Mouse (Mus musculus) midbrain, postnatal 0 days (tissue): ENCODE measurements around the gene Trpc4. TPM values are rescaled to one million over a fixed set of nuclear protein-coding genes. Genes with fewer than 3 reads are reported as not detected.

Source experiments
- ATAC-seq: fragments of 200-750 bp; cut with Nextera tagmentation; 2 replicates; pipeline ENCODE4 v1.8.0; 2017; ENCODE audit warnings: moderate number of reproducible peaks, mild to moderate bottlenecking, moderate TSS enrichment, moderate library complexity; ENCODE audit not compliant: low FRiP score
- DNase-seq: peaks from one replicate; pipeline ENCODE4 v3.0.0-alpha.2; 2015; ENCODE audit warnings: low spot score
- H3K27ac ChIP-seq: fragments of 300-500 bp; sonication (generic); 2 replicates; pipeline ENCODE4 v1.5.1; 2014; ENCODE audit warnings: low read depth, mild to moderate bottlenecking, low read length, mixed read lengths
- H3K27me3 ChIP-seq: fragments of 300-500 bp; sonication (generic); 2 replicates; pipeline ENCODE4 v1.6.1; 2014; ENCODE audit warnings: low read length, control low read depth, mixed read lengths; ENCODE audit not compliant: insufficient read depth
- H3K36me3 ChIP-seq: fragments of 300-500 bp; sonication (generic); 2 replicates; pipeline ENCODE4 v1.6.1; 2014; ENCODE audit warnings: low read length, control low read depth, mixed read lengths; ENCODE audit not compliant: insufficient read depth
- H3K4me1 ChIP-seq: fragments of 300-500 bp; sonication (generic); 2 replicates; pipeline ENCODE4 v1.6.1; 2014; ENCODE audit warnings: mild to moderate bottlenecking, control low read depth, antibody characterized with exemption, low read length, mixed read lengths; ENCODE audit not compliant: insufficient read depth
- H3K4me2 ChIP-seq: fragments of 300-500 bp; sonication (generic); 2 replicates; pipeline ENCODE4 v1.6.1; 2014; ENCODE audit warnings: low read depth, mild to moderate bottlenecking, low read length, mixed read lengths; ENCODE audit not compliant: poor library complexity, severe bottlenecking
- H3K4me3 ChIP-seq: fragments of 300-500 bp; sonication (generic); 2 replicates; pipeline ENCODE4 v1.5.1; 2014; ENCODE audit warnings: low read depth, mild to moderate bottlenecking, low read length, moderate library complexity
- H3K9ac ChIP-seq: fragments of 300-500 bp; sonication (generic); replicated peaks from 2 replicates; pipeline ENCODE4 v1.6.1; 2014; ENCODE audit warnings: mild to moderate bottlenecking, low read length, moderate library complexity, mixed read lengths; ENCODE audit not compliant: poor library complexity, severe bottlenecking
- H3K9me3 ChIP-seq: fragments of 300-500 bp; sonication (generic); 2 replicates; pipeline ENCODE4 v1.6.1; 2016; ENCODE audit warnings: low read length, control low read depth
- CTCF ChIP-seq: IDR thresholded peaks from 2 replicates; pipeline ENCODE4 v1.5.1; 2016; ENCODE audit warnings: antibody characterized with exemption, mild to moderate bottlenecking
- WGBS: fragments of 180-500 bp; shearing (Covaris S2); extraction: QIAGEN DNeasy Blood & Tissue Kit; methylation state at CpG from one replicate; pipeline ENCODE4 v1.1.7; 2014; 5-methylcytosine and 5-hydroxymethylcytosine counted together
- polyA plus RNA-seq: library from polyadenylated mRNA; unstranded; fragments of >200 nt; fragmentation: Nextera tagmentation; extraction: Ambion mirVana; gene quantifications from 2 replicates; pipeline ENCODE4 v1.2.1, GENCODE M21; 2015
- total RNA-seq: library from RNA; depleted of rRNA; stranded (reverse); fragments of >200 nt; gene quantifications from 2 replicates; pipeline ENCODE4 v1.2.3, GENCODE M21; 2014

Trpc4 gene
- total and polyA plus RNA-seq, 2 experiments from 2014 or later = 3.9 to 7.3 TPM

DNA sequence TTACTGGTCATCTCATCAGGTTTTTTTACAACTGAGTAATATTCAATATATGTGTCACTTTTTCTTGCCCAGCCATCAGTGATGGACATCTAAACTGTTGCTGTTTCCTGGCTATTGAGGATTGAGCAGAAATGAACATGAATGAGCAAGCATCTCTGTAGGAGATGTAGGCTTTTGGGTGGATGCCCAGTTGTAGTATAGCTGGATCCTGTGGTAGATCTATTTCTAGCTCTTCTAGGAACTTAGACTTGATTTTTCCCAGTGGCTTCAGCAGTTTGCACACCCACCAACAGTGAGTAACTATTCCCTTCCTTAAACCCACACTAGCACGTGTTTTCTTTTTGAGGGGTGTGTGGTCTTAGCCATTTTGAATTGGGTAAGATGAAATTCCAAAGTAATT, 87.3 kb downstream of the Trpc4 start:
- TF ChIP-seq CTCF = no peak
- no peak overlapping the region for H3K9ac ChIP-seq
- DNase-seq = no peak
- no peaks in the 10 kb centered on the region for H3K9me3 ChIP-seq
- H3K27me3 ChIP-seq = no peaks in the 10 kb centered on the region
- H3K27ac ChIP-seq = no peak overlapping the region
- 97% methylated on average over 1 of the region's 1 CpGs for WGBS
- ATAC-seq = no peak
- no peaks in the 10 kb centered on the region for H3K4me1 ChIP-seq
- no peaks in the 10 kb centered on the region for H3K36me3 ChIP-seq
- H3K4me3 ChIP-seq = no peak overlapping the region
- H3K4me2 ChIP-seq = no peak overlapping the region

GRCm38 (mm10) chr3:54244729-54245465, 89.1 kb downstream of the Trpc4 start:
- no peaks in the 10 kb centered on the region for H3K4me1 ChIP-seq
- WGBS = 91% methylated on average over 4 of the region's 4 CpGs
- H3K27me3 ChIP-seq = no peaks in the 10 kb centered on the region
- no peak overlapping the region for H3K27ac ChIP-seq
- TF ChIP-seq CTCF = no peak
- no peak overlapping the region for H3K9ac ChIP-seq
- no peaks in the 10 kb centered on the region for H3K9me3 ChIP-seq
- no peak for ATAC-seq
- no peak overlapping the region for H3K4me3 ChIP-seq
- no peaks in the 10 kb centered on the region for H3K36me3 ChIP-seq
- no peak overlapping the region for H3K4me2 ChIP-seq
- no peak for DNase-seq

- DNase-seq (no peak), ATAC-seq (no peak)
- 88% methylated on average over 2 of the region's 2 CpGs for WGBS
- H3K4me1 ChIP-seq = no peaks in the 10 kb centered on the region
- no peak for TF ChIP-seq CTCF
- no peaks in the 10 kb centered on the region for H3K9me3 ChIP-seq
- no peaks in the 10 kb centered on the region for H3K27me3 ChIP-seq
- no peak overlapping the region for H3K27ac ChIP-seq
- H3K36me3 ChIP-seq = no peaks in the 10 kb centered on the region
- H3K4me3 ChIP-seq = no peak overlapping the region
- H3K9ac ChIP-seq = no peak overlapping the region
- H3K4me2 ChIP-seq = no peak overlapping the region
Observed at GRCm38 (mm10) chr3:54246416-54246815, 90.6 kb downstream of the Trpc4 start.

DNA sequence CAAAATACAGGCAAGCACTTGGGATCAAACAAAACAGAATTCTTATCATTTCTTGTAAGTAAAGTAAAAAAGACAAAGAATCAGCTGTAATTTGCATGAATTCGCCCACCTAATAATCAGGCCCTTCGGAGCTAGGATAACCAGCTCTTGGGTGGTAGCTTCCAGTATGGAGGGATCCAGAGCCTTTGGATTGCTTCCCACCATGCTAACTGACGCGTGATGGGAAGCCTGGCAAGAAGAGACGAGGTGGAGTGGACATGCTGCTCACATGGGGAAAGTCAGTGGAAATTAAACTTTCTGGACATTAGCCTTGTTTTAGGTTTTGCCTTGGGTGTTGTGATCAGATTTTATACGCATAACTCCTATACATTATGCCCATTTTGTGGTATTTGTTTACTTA, 93.5 kb downstream of the Trpc4 start:
- H3K36me3 ChIP-seq = no peaks in the 10 kb centered on the region
- no peaks in the 10 kb centered on the region for H3K9me3 ChIP-seq
- TF ChIP-seq CTCF = no peak
- no peak overlapping the region for H3K9ac ChIP-seq
- H3K4me1 ChIP-seq = no peaks in the 10 kb centered on the region
- ATAC-seq (no peak), DNase-seq (no peak)
- H3K4me3 ChIP-seq = no peak overlapping the region
- no peaks in the 10 kb centered on the region for H3K27me3 ChIP-seq
- 92% methylated on average over 6 of the region's 6 CpGs for WGBS
- H3K4me2 ChIP-seq = no peak overlapping the region
- H3K27ac ChIP-seq = no peak overlapping the region

DNA sequence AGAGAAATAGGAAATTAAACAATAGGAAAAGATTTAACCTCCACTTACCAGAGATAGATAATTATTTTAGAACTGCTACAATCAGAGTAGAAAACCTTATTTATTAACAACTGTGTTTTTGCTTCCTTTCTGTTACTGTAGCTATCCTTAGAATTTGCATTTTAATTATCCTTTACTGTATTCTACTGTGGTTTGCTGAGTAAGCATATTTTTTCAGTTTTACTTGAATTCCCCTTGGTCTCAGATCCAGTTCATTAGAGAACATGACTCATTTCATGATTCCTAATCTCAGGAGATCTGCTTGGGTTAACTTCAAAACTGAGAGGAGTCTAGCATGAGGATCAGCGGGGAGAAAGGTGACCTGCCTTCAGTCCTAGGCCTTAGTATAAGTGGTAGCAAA, 111.1 kb downstream of the Trpc4 start:
- TF ChIP-seq CTCF = no peak
- H3K27me3 ChIP-seq = no peaks in the 10 kb centered on the region
- no peak overlapping the region for H3K4me2 ChIP-seq
- 92% methylated on average over 1 of the region's 1 CpGs for WGBS
- H3K4me1 ChIP-seq = no peaks in the 10 kb centered on the region
- no peaks in the 10 kb centered on the region for H3K9me3 ChIP-seq
- no peak for DNase-seq
- H3K36me3 ChIP-seq = no peaks in the 10 kb centered on the region
- H3K27ac ChIP-seq = no peak overlapping the region
- no peak for ATAC-seq
- H3K9ac ChIP-seq = no peak overlapping the region
- H3K4me3 ChIP-seq = no peak overlapping the region

DNA sequence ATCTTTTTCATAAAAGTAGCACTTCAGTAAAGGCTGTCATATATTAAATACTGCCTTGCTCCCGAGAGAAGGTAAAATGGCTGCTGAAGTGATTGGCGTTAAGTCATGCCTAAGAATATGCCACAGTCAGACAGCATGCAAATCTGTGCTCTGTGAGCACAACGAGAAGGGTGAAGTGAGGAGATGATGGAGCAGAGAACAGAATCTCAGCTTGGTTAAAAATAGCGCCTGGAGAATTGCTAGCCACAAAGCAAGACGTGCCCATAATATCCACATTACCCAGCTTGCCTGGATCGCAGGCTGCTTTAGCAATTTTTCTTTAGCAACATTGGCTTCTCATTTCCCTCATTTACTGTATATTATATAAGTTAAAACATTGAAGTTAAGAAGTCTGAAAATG, 113.3 kb downstream of the Trpc4 start:
- H3K9ac ChIP-seq = no peak overlapping the region
- no peaks in the 10 kb centered on the region for H3K9me3 ChIP-seq
- no peaks in the 10 kb centered on the region for H3K4me1 ChIP-seq
- no peak overlapping the region for H3K27ac ChIP-seq
- ATAC-seq (no peak), DNase-seq (no peak)
- no peak overlapping the region for H3K4me2 ChIP-seq
- H3K4me3 ChIP-seq = no peak overlapping the region
- H3K27me3 ChIP-seq = no peaks in the 10 kb centered on the region
- no peak for TF ChIP-seq CTCF
- 82% methylated on average over 6 of the region's 6 CpGs for WGBS
- no peaks in the 10 kb centered on the region for H3K36me3 ChIP-seq
